Mouse (Mus musculus): ENCODE results near the gene Sgip1. TPM values are rescaled to one million over a fixed set of nuclear protein-coding genes. Genes with fewer than 3 reads are reported as not detected.

The Sgip1 gene
- total and polyA plus RNA-seq, 2 experiments from 2014 or later = 0.97 TPM; not detected in 1

GRCm38 (mm10) chr4:102991685-102992084 lies 250.6 kb downstream of the Sgip1 start:
- no peak overlapping the region for H3K4me3 ChIP-seq (ENCODE audit: low read depth, low read length)
- WGBS = 89% methylated on average over 3 of the region's 3 CpGs
- H3K27me3 ChIP-seq (ENCODE audit: control insufficient read depth, insufficient read depth, low read length) = no peaks in the 10 kb centered on the region
- no peak for ATAC-seq (ENCODE audit: insufficient read depth, low read depth)
- no peak overlapping the region for H3K9ac ChIP-seq (replicated peaks; ENCODE audit: low read depth, low read length)
- no peaks in the 10 kb centered on the region for H3K4me1 ChIP-seq (ENCODE audit: control insufficient read depth, insufficient read depth)
- no peaks in the 10 kb centered on the region for H3K9me3 ChIP-seq (replicated peaks; ENCODE audit: control insufficient read depth, low read length)
- no peaks in the 10 kb centered on the region for H3K36me3 ChIP-seq (replicated peaks; ENCODE audit: control insufficient read depth, insufficient read depth, low read length)
- DNase-seq (ENCODE audit: low spot score) = no peak
- no peak overlapping the region; the same call in 1 of the 2 replicates for H3K27ac ChIP-seq (ENCODE audit: low read depth)
- H3K4me2 ChIP-seq (ENCODE audit: low read depth, low read length) = no peak overlapping the region
- TF ChIP-seq CTCF (IDR thresholded peaks at IDR 0.05; ENCODE audit: low read depth) (no peak), EP300 (IDR thresholded peaks at IDR 0.05; ENCODE audit: low read depth) (no peak)

GRCm38 (mm10) chr4:103004681-103005080 lies 263.6 kb downstream of the Sgip1 start:
- Histone ChIP-seq H3K4me2 (ENCODE audit: low read depth, low read length) (no peak overlapping the region), H3K36me3 (replicated peaks; ENCODE audit: control insufficient read depth, insufficient read depth, low read length) (no peaks in the 10 kb centered on the region), H3K9me3 (replicated peaks; ENCODE audit: control insufficient read depth, low read length) (no peaks in the 10 kb centered on the region), H3K9ac (replicated peaks; ENCODE audit: low read depth, low read length) (no peak overlapping the region), H3K27ac (ENCODE audit: low read depth) (no peak overlapping the region), H3K4me1 (ENCODE audit: control insufficient read depth, insufficient read depth) (no peaks in the 10 kb centered on the region), H3K4me3 (ENCODE audit: low read depth, low read length) (no peak overlapping the region), H3K27me3 (ENCODE audit: control insufficient read depth, insufficient read depth, low read length) (no peaks in the 10 kb centered on the region)
- 78% methylated on average over 4 of the region's 4 CpGs for WGBS
- DNase-seq (ENCODE audit: low spot score) (no peak), ATAC-seq (ENCODE audit: insufficient read depth, low read depth) (no peak)
- TF ChIP-seq CTCF (IDR thresholded peaks at IDR 0.05; ENCODE audit: low read depth) (no peak), EP300 (IDR thresholded peaks at IDR 0.05; ENCODE audit: low read depth) (no peak)

- no peaks in the 10 kb centered on the region for H3K9me3 ChIP-seq (replicated peaks; ENCODE audit: control insufficient read depth, low read length)
- H3K27me3 ChIP-seq (ENCODE audit: control insufficient read depth, insufficient read depth, low read length) = no peaks in the 10 kb centered on the region
- no peak overlapping the region for H3K9ac ChIP-seq (replicated peaks; ENCODE audit: low read depth, low read length)
- H3K27ac ChIP-seq (ENCODE audit: low read depth) = no peak overlapping the region
- ATAC-seq (ENCODE audit: insufficient read depth, low read depth) (no peak), DNase-seq (ENCODE audit: low spot score) (no peak)
- H3K36me3 ChIP-seq (replicated peaks; ENCODE audit: control insufficient read depth, insufficient read depth, low read length) = no peaks in the 10 kb centered on the region
- TF ChIP-seq CTCF (IDR thresholded peaks at IDR 0.05; ENCODE audit: low read depth) = no peak
- no peak for TF ChIP-seq EP300 (IDR thresholded peaks at IDR 0.05; ENCODE audit: low read depth)
- WGBS = 67% methylated on average over 15 of the region's 15 CpGs
- H3K4me1 ChIP-seq (ENCODE audit: control insufficient read depth, insufficient read depth) = no peaks in the 10 kb centered on the region
- H3K4me3 ChIP-seq (ENCODE audit: low read depth, low read length) = no peak overlapping the region
- H3K4me2 ChIP-seq (ENCODE audit: low read depth, low read length) = no peak overlapping the region
Measured at GRCm38 (mm10) chr4:103005190-103005945, 264.3 kb downstream of the Sgip1 start.

GRCm38 (mm10) chr4:103006266-103006665 lies 265.2 kb downstream of the Sgip1 start:
- WGBS = 63% methylated on average over 5 of the region's 5 CpGs
- no peak overlapping the region for H3K27ac ChIP-seq (ENCODE audit: low read depth)
- H3K4me3 ChIP-seq (ENCODE audit: low read depth, low read length) = no peak overlapping the region
- no peak for TF ChIP-seq CTCF (IDR thresholded peaks at IDR 0.05; ENCODE audit: low read depth)
- no peak for TF ChIP-seq EP300 (IDR thresholded peaks at IDR 0.05; ENCODE audit: low read depth)
- H3K27me3 ChIP-seq (ENCODE audit: control insufficient read depth, insufficient read depth, low read length) = no peaks in the 10 kb centered on the region
- ATAC-seq (ENCODE audit: insufficient read depth, low read depth) = no peak
- no peak overlapping the region for H3K4me2 ChIP-seq (ENCODE audit: low read depth, low read length)
- no peaks in the 10 kb centered on the region for H3K9me3 ChIP-seq (replicated peaks; ENCODE audit: control insufficient read depth, low read length)
- no peak for DNase-seq (ENCODE audit: low spot score)
- no peaks in the 10 kb centered on the region for H3K4me1 ChIP-seq (ENCODE audit: control insufficient read depth, insufficient read depth)
- H3K36me3 ChIP-seq (replicated peaks; ENCODE audit: control insufficient read depth, insufficient read depth, low read length) = no peaks in the 10 kb centered on the region
- H3K9ac ChIP-seq (replicated peaks; ENCODE audit: low read depth, low read length) = no peak overlapping the region

GRCm38 (mm10) chr4:103006943-103007418 lies 265.9 kb downstream of the Sgip1 start:
- H3K36me3 ChIP-seq (replicated peaks; ENCODE audit: control insufficient read depth, insufficient read depth, low read length) = no peaks in the 10 kb centered on the region
- no peak overlapping the region for H3K9ac ChIP-seq (replicated peaks; ENCODE audit: low read depth, low read length)
- H3K4me3 ChIP-seq (ENCODE audit: low read depth, low read length) = no peak overlapping the region
- WGBS = 19% methylated on average over 4 of the region's 4 CpGs
- no peak for TF ChIP-seq CTCF (IDR thresholded peaks at IDR 0.05; ENCODE audit: low read depth)
- no peak for TF ChIP-seq EP300 (IDR thresholded peaks at IDR 0.05; ENCODE audit: low read depth)
- no peak overlapping the region for H3K4me2 ChIP-seq (ENCODE audit: low read depth, low read length)
- H3K9me3 ChIP-seq (replicated peaks; ENCODE audit: control insufficient read depth, low read length) = no peaks in the 10 kb centered on the region
- DNase-seq (ENCODE audit: low spot score) (no peak), ATAC-seq (ENCODE audit: insufficient read depth, low read depth) (no peak)
- no peaks in the 10 kb centered on the region for H3K27me3 ChIP-seq (ENCODE audit: control insufficient read depth, insufficient read depth, low read length)
- no peak overlapping the region for H3K27ac ChIP-seq (ENCODE audit: low read depth)
- no peaks in the 10 kb centered on the region for H3K4me1 ChIP-seq (ENCODE audit: control insufficient read depth, insufficient read depth)

GRCm38 (mm10) chr4:103010734-103011133 lies 269.6 kb downstream of the Sgip1 start:
- Histone ChIP-seq H3K27me3 (ENCODE audit: control insufficient read depth, insufficient read depth, low read length) (no peaks in the 10 kb centered on the region), H3K4me2 (ENCODE audit: low read depth, low read length) (no peak overlapping the region), H3K4me3 (ENCODE audit: low read depth, low read length) (no peak overlapping the region), H3K9ac (replicated peaks; ENCODE audit: low read depth, low read length) (no peak overlapping the region), H3K27ac (ENCODE audit: low read depth) (no peak overlapping the region), H3K4me1 (ENCODE audit: control insufficient read depth, insufficient read depth) (no peaks in the 10 kb centered on the region), H3K9me3 (replicated peaks; ENCODE audit: control insufficient read depth, low read length) (no peaks in the 10 kb centered on the region), H3K36me3 (replicated peaks; ENCODE audit: control insufficient read depth, insufficient read depth, low read length) (no peaks in the 10 kb centered on the region)
- 83% methylated on average over 4 of the region's 4 CpGs for WGBS
- DNase-seq (ENCODE audit: low spot score) (no peak), ATAC-seq (ENCODE audit: insufficient read depth, low read depth) (no peak)
- no peak for TF ChIP-seq CTCF (IDR thresholded peaks at IDR 0.05; ENCODE audit: low read depth)
- TF ChIP-seq EP300 (IDR thresholded peaks at IDR 0.05; ENCODE audit: low read depth) = no peak

Measured in heart, postnatal 0 days (tissue).